Mouse (Mus musculus) neural tube, embryonic 15.5 days (tissue): ENCODE results near the gene Tmem235. TPM values are rescaled to one million over a fixed set of nuclear protein-coding genes. Genes with fewer than 3 reads are reported as not detected.

Source experiments
- ATAC-seq: fragments of 200-750 bp; cut with Nextera tagmentation; 2 replicates; pipeline ENCODE4 v1.8.0; 2017; ENCODE audit warnings: mild to moderate bottlenecking, moderate TSS enrichment, moderate library complexity; ENCODE audit not compliant: low FRiP score
- H3K27ac ChIP-seq: fragments of 300-500 bp; sonication (generic); replicated peaks from 2 replicates; pipeline ENCODE4 v1.5.1; 2015; ENCODE audit warnings: mild to moderate bottlenecking, inconsistent platforms
- H3K27me3 ChIP-seq: fragments of 300-500 bp; sonication (generic); replicated peaks from 2 replicates; pipeline ENCODE4 v1.6.1; 2015; ENCODE audit warnings: inconsistent platforms
- H3K36me3 ChIP-seq: fragments of 300-500 bp; sonication (generic); 2 replicates; pipeline ENCODE4 v1.6.1; 2015; ENCODE audit warnings: inconsistent platforms
- H3K4me1 ChIP-seq: fragments of 300-500 bp; sonication (generic); 2 replicates; pipeline ENCODE4 v1.6.1; 2015; ENCODE audit warnings: inconsistent platforms
- H3K4me2 ChIP-seq: fragments of 300-500 bp; sonication (generic); 2 replicates; pipeline ENCODE4 v1.6.1; 2015; ENCODE audit warnings: inconsistent platforms, mild to moderate bottlenecking, moderate library complexity
- H3K4me3 ChIP-seq: fragments of 300-500 bp; sonication (generic); replicated peaks from 2 replicates; pipeline ENCODE4 v1.5.1; 2015; ENCODE audit warnings: mild to moderate bottlenecking, inconsistent platforms
- H3K9ac ChIP-seq: fragments of 300-500 bp; sonication (generic); replicated peaks from 2 replicates; pipeline ENCODE4 v1.6.1; 2015; ENCODE audit warnings: mild to moderate bottlenecking, inconsistent platforms
- H3K9me3 ChIP-seq: fragments of 300-500 bp; sonication (generic); replicated peaks from 2 replicates; pipeline ENCODE4 v1.6.1; 2016; ENCODE audit warnings: inconsistent platforms
- WGBS: fragments of 180-500 bp; shearing (Covaris S2); methylation state at CpG from one replicate; pipeline ENCODE4 v1.1.7; 2015; ENCODE audit warnings: mixed read lengths; 5-methylcytosine and 5-hydroxymethylcytosine counted together
- polyA plus RNA-seq: library from polyadenylated mRNA; unstranded; fragments of >200 nt; fragmentation: Nextera tagmentation; extraction: Ambion mirVana; gene quantifications from 2 replicates; pipeline ENCODE4 v1.2.1, GENCODE M21; 2015

Gene Tmem235
- polyA plus RNA-seq, 1 experiment from 2014 or later, result not detected

- H3K9ac ChIP-seq, result no peak overlapping the region
- ATAC-seq, result no peak
- H3K4me3 ChIP-seq, result no peak overlapping the region
- peaks cover 20% of the 10 kb centered on the region for H3K4me1 ChIP-seq
- no peaks in the 10 kb centered on the region for H3K9me3 ChIP-seq
- H3K36me3 ChIP-seq, result no peaks in the 10 kb centered on the region
- no peak overlapping the region for H3K4me2 ChIP-seq
- no peak overlapping the region for H3K27ac ChIP-seq
- H3K27me3 ChIP-seq, result peaks cover 2% of the 10 kb centered on the region; the same call in 1 of the 2 replicates
- 80% methylated on average over 1 of the region's 1 CpGs for WGBS
These were observed 21.7 kb downstream of the Tmem235 start for GRCm38 (mm10) chr11:117882208-117882607.

GRCm38 (mm10) chr11:117886000-117886399, 25.4 kb downstream of the Tmem235 start:
- Histone ChIP-seq H3K36me3 (no peaks in the 10 kb centered on the region), H3K27ac (no peak overlapping the region), H3K4me3 (no peak overlapping the region), H3K4me1 (peaks cover 30% of the 10 kb centered on the region), H3K9ac (no peak overlapping the region), H3K9me3 (no peaks in the 10 kb centered on the region), H3K27me3 (peaks cover 4% of the 10 kb centered on the region), H3K4me2 (no peak overlapping the region)
- no peak for ATAC-seq
- 51% methylated on average over 5 of the region's 5 CpGs for WGBS

- 18% methylated on average over 20 of the region's 20 CpGs for WGBS
These were observed 27.8 kb downstream of the Tmem235 start for GRCm38 (mm10) chr11:117888168-117888852.

GRCm38 (mm10) chr11:117888853-117889822, 28.6 kb downstream of the Tmem235 start:
- peak; percentile 35; the same call in 1 of the 2 replicates for ATAC-seq
- Histone ChIP-seq H3K9me3 (no peaks in the 10 kb centered on the region), H3K27me3 (peaks cover 26% of the 10 kb centered on the region), H3K36me3 (no peaks in the 10 kb centered on the region), H3K4me2 (peak overlapping the region; percentile 49), H3K4me3 (peak overlapping the region; percentile 15), H3K4me1 (peaks cover 29% of the 10 kb centered on the region), H3K9ac (peak overlapping the region; percentile 27; the same call in 1 of the 2 replicates), H3K27ac (peak overlapping the region; percentile 29; the same call in 1 of the 2 replicates)
- WGBS, result 6% methylated on average over 33 of the region's 33 CpGs

More at GRCm38 (mm10) chr11:117888168-117888852, 27.8 kb downstream of the Tmem235 start:
- Histone ChIP-seq H3K4me1 (peaks cover 29% of the 10 kb centered on the region), H3K9me3 (no peaks in the 10 kb centered on the region), H3K27ac (no peak overlapping the region), H3K27me3 (peaks cover 20% of the 10 kb centered on the region), H3K4me2 (peak overlapping the region; percentile 49), H3K9ac (0 out of 2 replicates have a peak overlapping the region, but pooled peaks have one; percentile 27), H3K4me3 (peak overlapping the region; percentile 15; the same call in 1 of the 2 replicates), H3K36me3 (no peaks in the 10 kb centered on the region)
- ATAC-seq, result no peak

- Histone ChIP-seq H3K36me3 (no peaks in the 10 kb centered on the region), H3K4me2 (peak overlapping the region; percentile 49; the same call in 1 of the 2 replicates), H3K4me1 (peaks cover 29% of the 10 kb centered on the region), H3K9ac (no peak overlapping the region; the same call in 1 of the 2 replicates), H3K9me3 (no peaks in the 10 kb centered on the region), H3K27me3 (peaks cover 32% of the 10 kb centered on the region), H3K27ac (peak overlapping the region; percentile 29), H3K4me3 (no peak overlapping the region)
- WGBS, result 7% methylated on average over 11 of the region's 11 CpGs
- ATAC-seq, result 0 out of 2 replicates have a peak, but pooled peaks have one; percentile 27
These were observed 29.4 kb downstream of the Tmem235 start for GRCm38 (mm10) chr11:117889887-117890340.

GRCm38 (mm10) chr11:117890519-117891282, 30.1 kb downstream of the Tmem235 start:
- H3K27me3 ChIP-seq, result peaks cover 35% of the 10 kb centered on the region
- no peak overlapping the region for H3K27ac ChIP-seq
- peaks cover 29% of the 10 kb centered on the region for H3K4me1 ChIP-seq
- no peak overlapping the region for H3K4me2 ChIP-seq
- no peaks in the 10 kb centered on the region for H3K9me3 ChIP-seq
- no peak overlapping the region; the same call in 1 of the 2 replicates for H3K9ac ChIP-seq
- no peak overlapping the region for H3K4me3 ChIP-seq
- 24% methylated on average over 13 of the region's 13 CpGs for whole genome bisulfite sequencing
- no peaks in the 10 kb centered on the region for H3K36me3 ChIP-seq
- ATAC-seq, result no peak

GRCm38 (mm10) chr11:117891581-117892175, 31.1 kb downstream of the Tmem235 start:
- no peak overlapping the region for H3K27ac ChIP-seq
- peaks cover 34% of the 10 kb centered on the region for H3K27me3 ChIP-seq
- H3K4me3 ChIP-seq, result no peak overlapping the region
- 96% methylated on average over 19 of the region's 19 CpGs for WGBS
- H3K4me2 ChIP-seq, result no peak overlapping the region
- no peaks in the 10 kb centered on the region for H3K36me3 ChIP-seq
- ATAC-seq, result no peak
- H3K9ac ChIP-seq, result no peak overlapping the region
- peaks cover 29% of the 10 kb centered on the region for H3K4me1 ChIP-seq
- H3K9me3 ChIP-seq, result no peaks in the 10 kb centered on the region

- H3K27me3 ChIP-seq, result peaks cover 34% of the 10 kb centered on the region
- H3K4me1 ChIP-seq, result peaks cover 29% of the 10 kb centered on the region
- no peaks in the 10 kb centered on the region for H3K36me3 ChIP-seq
- no peak overlapping the region for H3K4me3 ChIP-seq
- H3K4me2 ChIP-seq, result no peak overlapping the region
- no peak overlapping the region for H3K9ac ChIP-seq
- WGBS, result 59% methylated on average over 6 of the region's 6 CpGs
- no peak for ATAC-seq
- no peaks in the 10 kb centered on the region for H3K9me3 ChIP-seq
- H3K27ac ChIP-seq, result no peak overlapping the region
These were observed 31.6 kb downstream of the Tmem235 start for GRCm38 (mm10) chr11:117892199-117892598.

- no peaks in the 10 kb centered on the region for H3K9me3 ChIP-seq
- WGBS, result 65% methylated on average over 10 of the region's 10 CpGs
- H3K4me1 ChIP-seq, result peaks cover 15% of the 10 kb centered on the region
- no peak for ATAC-seq
- H3K9ac ChIP-seq, result no peak overlapping the region
- H3K4me3 ChIP-seq, result no peak overlapping the region
- no peak overlapping the region for H3K27ac ChIP-seq
- H3K36me3 ChIP-seq, result no peaks in the 10 kb centered on the region
- no peak overlapping the region for H3K4me2 ChIP-seq
- peaks cover 32% of the 10 kb centered on the region for H3K27me3 ChIP-seq
These were observed 34.1 kb downstream of the Tmem235 start for GRCm38 (mm10) chr11:117894676-117895075.

GRCm38 (mm10) chr11:117896533-117896932, 36.0 kb downstream of the Tmem235 start:
- Histone ChIP-seq H3K4me2 (no peak overlapping the region), H3K27me3 (peaks cover 29% of the 10 kb centered on the region), H3K4me1 (no peaks in the 10 kb centered on the region), H3K4me3 (no peak overlapping the region), H3K36me3 (no peaks in the 10 kb centered on the region), H3K9me3 (no peaks in the 10 kb centered on the region), H3K9ac (no peak overlapping the region), H3K27ac (no peak overlapping the region)
- 41% methylated on average over 2 of the region's 2 CpGs for WGBS
- no peak for ATAC-seq
